Mouse (Mus musculus): ENCODE measurements around the gene Gm5936.
"Not testable (repeated sequence)": the region's sequence is repeated elsewhere in the genome, so short reads cannot be mapped to it uniquely, and the experiment has no call there.

The Gm5936 gene

DNA sequence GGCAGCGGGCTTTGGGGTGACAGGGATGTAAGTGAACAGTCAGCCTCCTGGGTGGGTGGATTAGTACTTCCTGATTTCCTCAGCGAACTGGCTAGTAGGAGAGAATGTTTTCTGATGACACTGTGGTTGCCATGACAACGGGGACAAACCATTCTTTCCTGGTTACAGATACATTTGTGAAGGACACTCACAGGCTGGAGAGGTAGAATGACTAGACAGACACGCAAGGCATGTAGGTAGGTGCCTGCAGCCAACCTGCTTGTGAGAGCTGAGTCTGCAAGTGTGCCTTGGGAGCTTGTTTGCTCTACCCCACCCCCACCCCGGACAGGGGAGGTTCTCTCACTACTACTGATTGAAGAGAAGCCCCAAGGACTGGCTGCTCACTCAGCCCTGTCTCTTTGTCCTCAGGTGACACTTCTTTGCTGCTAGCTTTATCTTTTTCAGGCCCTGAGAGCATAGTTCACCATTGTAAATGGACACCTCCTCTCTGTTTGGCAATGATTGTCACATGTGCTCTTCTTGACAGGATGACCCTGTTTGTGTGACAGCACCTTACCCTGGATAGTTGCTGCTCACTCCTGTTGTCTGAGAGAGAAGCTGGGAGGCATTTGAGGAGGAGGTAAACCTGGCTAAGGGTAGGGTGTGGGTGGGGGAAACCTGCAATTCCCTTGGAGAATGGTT, at the start of gene Gm5936:
Gm5936 (plus strand) TSS at position 355 of the 681 bp plus-strand sequence.
- not testable (repeated sequence) for DNase-seq (ENCODE audit: low spot score)

GRCm38 (mm10) chrX:74856104-74856503, 19.1 kb downstream of the Gm5936 start:
- DNase-seq (ENCODE audit: low spot score), result peak; percentile 15

DNA sequence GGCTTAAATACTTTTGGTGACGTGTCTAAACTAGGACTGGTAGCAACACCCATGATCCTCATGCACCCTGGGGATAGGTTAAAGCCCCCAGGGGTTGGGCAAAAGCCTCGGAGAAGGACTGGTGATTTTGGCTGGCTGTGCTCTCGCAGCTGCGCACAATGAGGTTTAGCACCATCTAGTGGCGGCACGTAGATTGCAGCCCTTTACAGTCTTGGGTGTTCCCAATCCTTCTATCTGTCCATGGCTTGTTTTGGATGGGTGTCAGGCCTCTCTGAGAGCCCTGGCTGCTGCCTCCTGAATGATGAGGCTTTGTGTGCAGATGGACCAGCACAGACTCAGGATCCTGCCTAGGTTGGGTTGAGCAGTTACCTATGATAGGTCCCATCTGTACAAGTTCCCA, 43.1 kb downstream of the Gm5936 start:
- DNase-seq (ENCODE audit: low spot score), result not testable (repeated sequence)
